Mouse (Mus musculus): ENCODE data around the gene Fhl4. TPM values are rescaled to one million over a fixed set of nuclear protein-coding genes. Genes with fewer than 3 reads are reported as not detected.
A peak's percentile ranks its signal among the peaks of the same experiment; 100 is the strongest.

Gene Fhl4
- polyA plus RNA-seq, 1 experiment: not detected

DNA sequence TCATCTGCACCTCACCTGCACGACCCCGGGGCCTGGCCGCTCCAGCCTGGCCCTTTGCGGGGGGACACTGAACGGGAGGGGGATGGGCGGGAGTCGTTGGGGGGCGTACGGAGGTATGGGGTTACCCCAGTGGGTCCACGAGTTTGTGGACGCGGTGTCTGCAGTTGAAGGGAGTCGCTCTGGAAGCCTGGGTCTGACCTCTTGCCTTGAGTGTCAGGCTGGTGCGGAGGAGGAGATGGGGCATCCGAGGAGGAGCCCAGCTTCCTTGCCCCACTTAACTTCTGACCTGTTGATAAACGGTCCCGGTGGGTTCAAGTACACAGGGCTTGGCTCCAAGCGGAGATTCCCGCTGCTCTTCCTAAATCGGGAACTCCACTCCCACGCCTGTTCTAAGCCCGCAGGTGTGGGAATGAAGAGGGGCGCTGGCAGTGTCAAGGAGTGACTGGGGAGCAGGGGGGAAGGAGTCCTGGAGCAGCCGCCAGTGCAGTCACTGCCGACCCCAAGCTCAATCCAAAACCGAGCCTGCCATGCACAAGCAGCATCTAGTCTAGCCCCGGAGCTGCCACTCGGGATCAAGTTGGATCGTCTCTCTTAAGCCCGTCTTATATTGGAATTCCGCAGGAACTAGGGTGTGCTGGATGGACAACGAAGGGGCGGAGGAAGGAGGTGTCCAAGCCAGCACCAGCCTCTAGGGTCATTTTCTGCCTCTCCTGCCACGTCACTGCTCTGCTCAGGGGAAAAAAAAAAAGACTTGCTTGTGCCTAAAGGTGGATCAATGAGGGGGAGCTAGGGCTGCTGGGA, 990 bp upstream of the Fhl4 start:
- peak overlapping the region; percentile 88 for H3K4me3 ChIP-seq (replicated peaks)
- no peaks in the 10 kb centered on the region for H3K27me3 ChIP-seq (ENCODE audit: control insufficient read depth)
- no peaks in the 10 kb centered on the region for H3K36me3 ChIP-seq (ENCODE audit: control insufficient read depth)
- H3K4me1 ChIP-seq (ENCODE audit: control insufficient read depth): peaks cover 26% of the 10 kb centered on the region
- TF ChIP-seq TAL1 (IDR thresholded peaks at IDR 0.05; ENCODE audit: low read length) (no peak), GATA1 (IDR thresholded peaks at IDR 0.05; ENCODE audit: low read length) (no peak)
- H3K9me3 ChIP-seq (ENCODE audit: control insufficient read depth, low read length): no peaks in the 10 kb centered on the region

- Histone ChIP-seq H3K36me3 (ENCODE audit: control insufficient read depth) (no peaks in the 10 kb centered on the region), H3K9me3 (ENCODE audit: control insufficient read depth, low read length) (no peaks in the 10 kb centered on the region), H3K27me3 (ENCODE audit: control insufficient read depth) (no peaks in the 10 kb centered on the region), H3K4me1 (ENCODE audit: control insufficient read depth) (peaks cover 26% of the 10 kb centered on the region), H3K4me3 (replicated peaks) (peak overlapping the region; percentile 88)
- TF ChIP-seq GATA1 (IDR thresholded peaks at IDR 0.05; ENCODE audit: low read length) (no peak), TAL1 (IDR thresholded peaks at IDR 0.05; ENCODE audit: low read length) (no peak)
These were observed 454 bp downstream of the Fhl4 start for GRCm38 (mm10) chr10:85101841-85102240.

DNA sequence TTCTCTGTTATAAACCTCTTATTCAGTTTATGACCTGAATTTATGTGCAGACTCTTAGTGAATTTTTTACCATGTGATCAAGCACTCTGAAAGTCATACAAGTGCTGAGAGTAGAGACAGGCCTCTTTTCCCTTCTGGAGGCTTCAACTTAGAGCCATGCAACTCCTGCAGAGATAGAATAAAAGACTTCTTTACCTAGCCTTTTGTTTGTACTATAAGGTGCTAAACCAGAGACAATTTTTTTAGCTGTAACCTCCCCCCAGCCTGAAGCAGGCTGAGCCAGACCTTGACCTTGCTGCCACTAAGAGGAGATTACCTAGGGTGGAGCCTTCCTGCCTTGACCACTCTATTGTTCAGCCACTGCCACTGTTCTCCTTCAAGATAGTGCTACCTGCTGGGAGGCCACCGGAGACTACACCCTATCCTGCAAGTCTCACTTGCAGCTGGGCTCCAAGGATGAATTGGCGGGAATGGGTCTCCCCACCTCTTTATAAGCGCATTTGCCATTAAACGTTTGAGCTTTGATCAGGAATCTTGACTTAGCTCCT, 30.6 kb downstream of the Fhl4 start:
- H3K4me1 ChIP-seq (ENCODE audit: control insufficient read depth): no peaks in the 10 kb centered on the region
- TF ChIP-seq GATA1 (IDR thresholded peaks at IDR 0.05; ENCODE audit: low read length): no peak
- no peaks in the 10 kb centered on the region for H3K27me3 ChIP-seq (ENCODE audit: control insufficient read depth)
- H3K9me3 ChIP-seq (ENCODE audit: control insufficient read depth, low read length): no peaks in the 10 kb centered on the region
- no peak overlapping the region for H3K4me3 ChIP-seq (replicated peaks)
- H3K36me3 ChIP-seq (ENCODE audit: control insufficient read depth): no peaks in the 10 kb centered on the region

DNA sequence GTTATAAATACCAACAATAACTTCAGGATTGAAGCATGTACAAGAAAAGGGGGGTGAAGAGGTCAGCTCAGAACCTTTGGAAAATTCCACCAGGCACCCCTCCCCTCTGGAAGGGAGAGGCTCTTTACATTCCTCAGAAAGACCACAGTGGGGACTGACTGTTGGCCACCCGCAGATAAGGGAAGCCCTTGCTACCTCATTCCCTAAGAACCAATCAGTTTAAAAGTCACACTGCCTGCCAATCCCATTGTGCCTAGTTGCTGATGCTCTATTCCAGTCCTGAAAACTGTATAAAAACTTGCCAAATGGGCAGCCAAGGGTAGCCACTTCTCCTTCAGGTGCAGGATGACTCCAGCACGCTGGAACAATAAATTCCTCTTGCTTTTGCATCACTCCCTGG, 47.4 kb downstream of the Fhl4 start:
- no peaks in the 10 kb centered on the region for H3K36me3 ChIP-seq (ENCODE audit: control insufficient read depth)
- H3K4me1 ChIP-seq (ENCODE audit: control insufficient read depth): no peaks in the 10 kb centered on the region
- TF ChIP-seq TAL1 (IDR thresholded peaks at IDR 0.05; ENCODE audit: low read length): no peak
- no peak for TF ChIP-seq GATA1 (IDR thresholded peaks at IDR 0.05; ENCODE audit: low read length)
- H3K27me3 ChIP-seq (ENCODE audit: control insufficient read depth): no peaks in the 10 kb centered on the region
- no peaks in the 10 kb centered on the region for H3K9me3 ChIP-seq (ENCODE audit: control insufficient read depth, low read length)
- H3K4me3 ChIP-seq (replicated peaks): no peak overlapping the region

DNA sequence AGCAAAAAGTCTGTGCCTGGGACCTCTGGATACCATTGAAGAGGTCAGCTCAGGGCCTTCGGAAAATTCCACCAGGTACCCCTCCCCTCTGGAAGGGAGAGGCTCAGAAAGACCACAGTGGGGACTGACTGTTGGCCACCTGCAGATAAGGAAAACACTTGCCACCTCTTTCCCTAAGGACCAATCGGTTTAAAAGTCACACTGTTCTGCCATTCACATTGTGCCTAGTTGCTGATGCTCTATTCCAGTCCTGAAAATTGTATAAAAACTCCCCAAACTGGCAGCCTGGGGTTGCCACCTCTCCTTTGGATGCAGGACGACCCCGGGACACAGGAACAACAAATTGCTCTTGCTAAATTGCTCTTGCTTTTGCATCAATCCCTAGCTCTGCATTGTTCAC, 49.8 kb downstream of the Fhl4 start:
- TF ChIP-seq GATA1 (IDR thresholded peaks at IDR 0.05; ENCODE audit: low read length) (no peak), TAL1 (IDR thresholded peaks at IDR 0.05; ENCODE audit: low read length) (no peak)
- Histone ChIP-seq H3K36me3 (ENCODE audit: control insufficient read depth) (no peaks in the 10 kb centered on the region), H3K4me1 (ENCODE audit: control insufficient read depth) (no peaks in the 10 kb centered on the region), H3K27me3 (ENCODE audit: control insufficient read depth) (no peaks in the 10 kb centered on the region), H3K4me3 (replicated peaks) (no peak overlapping the region), H3K9me3 (ENCODE audit: control insufficient read depth, low read length) (no peaks in the 10 kb centered on the region)

DNA sequence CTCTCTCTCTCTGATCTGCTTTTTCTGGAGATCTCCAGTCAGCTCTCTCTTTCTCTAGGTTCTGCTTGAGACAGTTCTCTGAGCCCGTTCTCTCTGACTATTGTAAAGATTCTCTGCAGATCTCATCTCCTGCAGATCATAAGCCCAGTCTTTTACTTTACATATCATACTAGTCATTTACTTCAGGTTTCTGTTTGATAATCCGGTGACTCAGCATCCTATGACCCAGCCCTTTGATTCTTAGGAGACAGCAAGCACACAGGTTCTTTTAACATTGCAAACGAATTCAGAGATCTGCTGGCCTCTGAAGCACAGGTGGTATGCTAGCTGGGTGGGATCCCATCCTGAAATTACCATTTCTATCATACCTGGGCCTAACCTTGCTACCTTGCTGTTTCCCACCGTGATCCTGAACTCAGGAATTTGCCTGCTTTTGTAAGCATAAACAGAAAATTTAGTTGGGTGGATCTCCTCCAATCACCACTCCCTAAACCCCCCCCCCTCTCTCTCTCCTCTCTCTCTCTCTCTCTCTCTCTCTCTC, 51.6 kb downstream of the Fhl4 start:
- Histone ChIP-seq H3K36me3 (ENCODE audit: control insufficient read depth) (no peaks in the 10 kb centered on the region), H3K4me1 (ENCODE audit: control insufficient read depth) (no peaks in the 10 kb centered on the region), H3K9me3 (ENCODE audit: control insufficient read depth, low read length) (no peaks in the 10 kb centered on the region), H3K4me3 (replicated peaks) (no peak overlapping the region), H3K27me3 (ENCODE audit: control insufficient read depth) (no peaks in the 10 kb centered on the region)
- TF ChIP-seq GATA1 (IDR thresholded peaks at IDR 0.05; ENCODE audit: low read length) (no peak), TAL1 (IDR thresholded peaks at IDR 0.05; ENCODE audit: low read length) (no peak)

DNA sequence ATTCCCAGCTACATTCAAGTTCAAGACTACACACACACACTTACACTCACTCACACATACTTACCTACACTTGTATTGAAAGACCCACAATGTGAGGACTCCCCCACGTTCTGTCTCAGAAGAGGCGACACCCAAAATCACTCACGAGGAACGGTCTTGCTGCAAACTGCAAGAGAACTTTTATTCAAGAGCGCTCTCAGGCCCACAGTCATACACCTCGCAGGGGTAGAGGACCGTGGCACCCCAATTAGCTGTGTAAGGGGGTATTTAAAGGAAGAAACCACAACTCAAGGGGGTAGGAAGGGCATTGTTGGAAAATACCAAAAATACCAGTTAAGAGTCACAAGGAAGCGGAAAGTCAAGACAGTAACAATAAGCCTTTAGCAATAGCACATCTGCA, 54.3 kb downstream of the Fhl4 start:
- Histone ChIP-seq H3K27me3 (ENCODE audit: control insufficient read depth) (peaks cover 10% of the 10 kb centered on the region), H3K4me1 (ENCODE audit: control insufficient read depth) (no peaks in the 10 kb centered on the region), H3K9me3 (ENCODE audit: control insufficient read depth, low read length) (no peaks in the 10 kb centered on the region), H3K4me3 (replicated peaks) (no peak overlapping the region), H3K36me3 (ENCODE audit: control insufficient read depth) (no peaks in the 10 kb centered on the region)
- TF ChIP-seq TAL1 (IDR thresholded peaks at IDR 0.05; ENCODE audit: low read length): no peak
- TF ChIP-seq GATA1 (IDR thresholded peaks at IDR 0.05; ENCODE audit: low read length): no peak

DNA sequence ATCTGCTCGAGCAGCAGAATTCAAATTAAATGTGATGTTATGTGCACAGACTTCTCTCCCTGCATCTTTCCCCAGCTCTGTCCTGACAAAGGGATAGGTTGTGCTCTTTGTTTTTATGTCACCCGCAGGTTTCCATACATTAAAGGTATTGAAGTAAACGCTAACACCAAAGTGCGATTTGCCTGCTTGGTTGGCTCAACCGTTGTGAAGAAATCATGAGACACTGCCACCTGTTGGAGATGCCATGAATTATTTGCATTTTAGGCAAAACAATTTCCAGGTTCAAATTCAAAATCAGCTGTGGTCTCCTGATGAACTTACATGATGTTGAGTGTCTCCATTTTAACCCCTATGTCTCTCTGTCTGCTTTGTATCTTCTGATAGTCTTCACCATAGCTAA, 55.7 kb downstream of the Fhl4 start:
- TF ChIP-seq GATA1 (IDR thresholded peaks at IDR 0.05; ENCODE audit: low read length): no peak
- no peak for TF ChIP-seq TAL1 (IDR thresholded peaks at IDR 0.05; ENCODE audit: low read length)
- Histone ChIP-seq H3K27me3 (ENCODE audit: control insufficient read depth) (peaks cover 10% of the 10 kb centered on the region), H3K36me3 (ENCODE audit: control insufficient read depth) (no peaks in the 10 kb centered on the region), H3K4me1 (ENCODE audit: control insufficient read depth) (no peaks in the 10 kb centered on the region), H3K4me3 (replicated peaks) (no peak overlapping the region), H3K9me3 (ENCODE audit: control insufficient read depth, low read length) (no peaks in the 10 kb centered on the region)

Other genes starting within 250 kb of the Fhl4 start
- 0.06 and 0.09 TPM in 2 replicates for gene Ric8b, start 184.9 kb downstream of the Fhl4 start, polyA plus RNA-seq (2012)
- 0.50 and 0.81 TPM in 2 replicates for gene Tmem263, start 132 bp upstream of the Fhl4 start, polyA plus RNA-seq (2012)
- 0.02 TPM in 1 of 2 replicates, not detected in the other for gene Mterf2, start 25.5 kb upstream of the Fhl4 start, polyA plus RNA-seq (2012)
- gene Cry1, start 82.6 kb upstream of the Fhl4 start, polyA plus RNA-seq (2012): 0.08 and 0.25 TPM in 2 replicates